In genomic region chrX:150812787-150813298, GRCm38 (mm10) we compare ENCODE assay signal across 8 mouse cellular contexts. TPM values are rescaled to one million over a fixed set of nuclear protein-coding genes. Genes with fewer than 3 reads are reported as not detected.
DNase-seq lines count a peak whose midpoint lies in the region; ATAC-seq and TF ChIP-seq lines count a peak whose summit lies in the region.

No protein-coding gene starts in this region.

- peak overlapping the region; percentile 74 to 91 for H3K4me3 ChIP-seq in ES-E14 (ENCODE audit: insufficient read depth in 1 of 2, low read depth in 1 of 2, low read length in 2 of 2, poor library complexity in 1 of 2, severe bottlenecking in 1 of 2)
- H3K4me3 ChIP-seq in layer of hippocampus, adult 2 months = peak overlapping the region; percentile 65
- H3K4me3 ChIP-seq in lung, adult 2 months (replicated peaks; ENCODE audit: extremely low read depth, low read depth, low read length) = peak overlapping the region; percentile 97

- DNase-seq in ES-E14 (ENCODE audit: low read depth, low spot score) = peak; percentile 88
- peak; percentile 84 to 92 for DNase-seq in cerebellum, adult 18-20 months
- peak; percentile 97 for DNase-seq in forelimb bud, embryonic 11.5 days (ENCODE audit: low read depth, low spot score)
- DNase-seq in heart, postnatal 4 days = peak; percentile 89
- DNase-seq in layer of hippocampus, adult 2 months (ENCODE audit: low spot score in 2 of 2) = peak; percentile 80 to 88
- DNase-seq in lung, adult 2 months = peak; percentile 61
- peak; percentile 90 for DNase-seq in testis, postnatal 14 days (ENCODE audit: low spot score)

- H3K9ac ChIP-seq in ES-E14 (ENCODE audit: insufficient read depth, low read depth, low read length, poor library complexity, severe bottlenecking) = peak overlapping the region; percentile 70; the same call in 1 of the 2 replicates

- H3K36me3 ChIP-seq in ES-E14 (ENCODE audit: control insufficient read depth, insufficient read depth, low read length, poor library complexity, severe bottlenecking) = no peaks in the 10 kb centered on the region

- H3K27ac ChIP-seq in ES-E14 (ENCODE audit: insufficient read depth, low read depth, low read length, poor library complexity, severe bottlenecking) = no peak overlapping the region
- peak overlapping the region; percentile 73; the same call in 1 of the 2 replicates for H3K27ac ChIP-seq in layer of hippocampus, adult 2 months

- H3K4me1 ChIP-seq in ES-E14 (ENCODE audit: control insufficient read depth in 2 of 2, insufficient read depth in 2 of 2, low read length in 2 of 2, poor library complexity in 1 of 2) = no peaks in the 10 kb centered on the region
- H3K4me1 ChIP-seq in lung, adult 2 months (ENCODE audit: control insufficient read depth, insufficient read depth, low read length) = peaks cover 2% of the 10 kb centered on the region; the same call in 1 of the 2 replicates

- no peak for TF ChIP-seq CTCF in layer of hippocampus, adult 2 months (conservative IDR thresholded peaks at IDR 0.05)
- TF ChIP-seq CTCF in lung, adult 2 months (IDR thresholded peaks at IDR 0.05; ENCODE audit: insufficient read depth, low read length) = no peak

- no peak for TF ChIP-seq POLR2A in lung, adult 2 months (IDR thresholded peaks at IDR 0.05; ENCODE audit: borderline replicate concordance, extremely low read depth, low read depth, low read length)

- no peaks in the 10 kb centered on the region for H3K9me3 ChIP-seq in ES-E14 (ENCODE audit: control insufficient read depth, insufficient read depth, low read depth, low read length)

- 30% methylated on average over 24 of the region's 24 CpGs for WGBS in lung, adult 2 months

- ATAC-seq in neutrophil, adult 5-6 weeks (ENCODE audit: extremely low read depth, insufficient number of reproducible peaks, low FRiP score, poor library complexity, severe bottlenecking) = peak; percentile 44; the same call in 1 of the 2 replicates

- in situ Hi-C loops in ES-E14 (cut with MboI; ENCODE audit: low sequenced_read_pairs in 2 of 2, unreplicated experiment in 2 of 2) = no loop called here

TF ChIP-seq in ES-E14, 5 proteins besides CTCF, POLR2A, EP300 and RAD21:
- TF ChIP-seq ZC3H11A (IDR thresholded peaks at IDR 0.05; ENCODE audit: borderline replicate concordance, low read depth, low read length) = no peak
TF ChIP-seq in ES-E14: peak in this region for 0.

RNA-seq across cellular contexts. Expression of gene Maged2, which starts 1.3 kb away (rescaled TPM):
- total RNA-seq in ES-E14 (2012; rRNA removed) = 40.5 and 49.6 TPM in 2 replicates
- 100 to 1,000 TPM; 206 to 207 TPM for total RNA-seq in heart, postnatal 4 days (2021)
- total RNA-seq in layer of hippocampus, adult 2 months (2021) = 10 to 100 TPM; 43.3 to 49.6 TPM
- 31.8 and 41.1 TPM in 2 replicates for polyA plus RNA-seq in lung, adult 2 months (2012; rRNA removed)
- total RNA-seq in neutrophil, adult 5-6 weeks (2017) = 0.49 and 1.5 TPM in 2 replicates

Comparison
In these comparisons a context has a peak if more than half of its experiments do, and no peak if none do; other contexts are left out.
1. RNA of gene Maged2, which starts 1.3 kb away (total RNA-seq): 206 to 207 TPM in heart, postnatal 4 days, 43.3 to 49.6 TPM in layer of hippocampus, adult 2 months and 40.5 to 49.6 TPM in ES-E14; 0.49 to 1.5 TPM in neutrophil, adult 5-6 weeks; every median in the first group is over 10 times any median in the second.
2. Peak in every context shown above with its lines, with median percentiles within 50 percentile points of each other: DNase-seq and H3K4me3 ChIP-seq.